Mouse (Mus musculus) ZHBTc4 (cell line): Measurements from ENCODE around the gene Pkn2.

Experiments
- DNase-seq: peaks from one replicate; pipeline ENCODE4 v3.0.0-alpha.2; 2011; ENCODE audit warnings: low read depth, low spot score

Gene Pkn2

DNA sequence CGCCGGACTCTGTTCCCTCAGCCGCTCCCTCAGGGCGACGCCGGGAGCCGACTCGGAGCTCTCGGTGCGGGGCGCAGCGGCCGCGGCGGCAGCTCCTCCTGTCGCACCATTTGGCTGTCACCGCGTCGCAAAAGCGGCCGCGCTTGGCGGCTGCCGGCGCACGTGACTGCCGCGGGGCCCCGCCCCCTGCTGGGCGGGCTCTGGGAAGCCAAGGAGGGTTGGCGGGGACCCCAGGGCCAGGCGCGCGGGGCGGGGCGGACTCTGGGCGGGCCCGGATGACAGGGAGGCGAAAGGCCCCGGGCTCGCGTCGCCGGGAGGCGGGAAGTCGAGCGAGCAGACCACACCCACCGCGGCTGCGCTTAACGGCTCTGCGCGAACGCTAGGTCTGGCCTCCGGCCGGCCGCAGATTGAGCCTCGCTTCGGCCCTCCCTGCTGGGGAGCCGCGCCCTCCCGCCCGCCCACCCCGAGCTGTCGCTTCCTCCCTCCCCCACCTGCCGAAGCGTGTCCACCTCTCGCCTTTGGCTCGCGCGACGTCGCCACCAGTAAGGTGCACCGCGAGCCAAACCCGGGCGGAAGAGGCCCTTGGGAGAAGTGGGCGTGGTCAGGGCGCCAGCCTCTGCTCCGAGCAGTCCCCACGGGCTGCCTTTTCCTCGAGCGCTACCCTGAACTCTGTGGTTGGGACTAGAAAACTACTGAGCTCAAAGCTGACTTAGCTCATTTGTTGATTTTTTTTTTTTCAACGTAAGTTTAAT, at the start of gene Pkn2:
Gene Pkn2 (minus strand): TSS at position 133 of the 752 bp plus-strand sequence.
- DNase-seq = peak; percentile 99

- DNase-seq = peak; percentile 95
These were observed 48.1 kb upstream of the Pkn2 start for GRCm38 (mm10) chr3:142929906-142930305.

DNA sequence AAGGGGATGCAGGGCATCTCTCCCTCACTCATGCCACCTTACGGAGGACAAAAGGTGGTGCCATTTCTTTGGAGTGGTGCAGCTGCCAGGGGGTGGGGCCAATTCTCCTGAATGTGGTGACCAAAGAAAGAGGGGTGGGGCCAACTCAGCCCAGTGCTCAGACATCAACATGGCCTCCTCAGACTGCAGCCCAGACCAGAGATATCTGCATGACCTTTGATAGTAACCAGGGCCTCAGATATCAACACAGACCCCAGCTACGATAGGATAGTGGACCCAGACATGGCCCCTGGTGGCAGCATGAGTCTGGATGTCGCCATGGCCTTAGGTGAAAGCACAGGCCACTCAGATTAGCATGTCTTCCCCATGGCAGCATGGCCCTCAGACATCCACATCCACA, 45.5 kb upstream of the Pkn2 start:
- no peak for DNase-seq

GRCm38 (mm10) chr3:142924831-142925348, 43.1 kb upstream of the Pkn2 start:
- no peak for DNase-seq

DNA sequence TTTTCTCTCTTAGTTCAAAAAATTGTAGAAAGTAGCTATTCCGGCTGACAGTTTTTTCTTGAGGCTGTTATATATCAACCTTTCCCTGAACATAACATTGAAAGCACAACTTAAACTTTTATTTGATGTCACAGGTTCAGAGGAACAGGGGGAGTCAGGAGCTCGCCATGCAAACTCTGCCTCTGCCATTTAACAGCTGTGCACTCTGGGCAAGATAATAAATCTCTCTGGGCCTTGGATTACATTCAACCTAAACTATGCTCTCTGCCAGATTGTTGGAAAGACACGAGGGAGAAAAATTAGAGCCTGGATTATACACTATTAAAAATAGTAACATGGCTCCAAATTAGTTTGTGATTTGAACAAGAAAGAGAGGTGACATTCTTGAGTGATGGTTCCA, 37.3 kb upstream of the Pkn2 start:
- DNase-seq = no peak

- DNase-seq = no peak
These were observed 36.1 kb upstream of the Pkn2 start for GRCm38 (mm10) chr3:142917760-142918439.

DNA sequence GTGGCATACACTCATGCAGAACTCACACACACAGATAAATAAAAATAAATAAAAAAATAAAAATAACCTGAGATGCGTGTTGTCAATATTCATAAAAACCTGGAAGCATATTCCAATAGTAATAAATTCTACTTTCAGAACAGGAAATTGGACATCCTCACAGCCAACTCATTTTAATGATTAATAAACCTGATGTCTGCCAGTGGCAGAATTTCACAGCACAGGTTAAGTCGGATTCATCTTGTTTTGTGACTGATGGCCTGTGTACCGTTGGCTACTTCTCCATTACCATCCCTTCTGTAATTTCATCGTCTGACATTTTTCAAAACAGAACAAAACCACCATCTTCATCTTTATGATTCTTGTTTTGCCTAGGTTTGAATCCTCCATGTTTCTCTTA, 35.4 kb upstream of the Pkn2 start:
- DNase-seq = no peak

DNA sequence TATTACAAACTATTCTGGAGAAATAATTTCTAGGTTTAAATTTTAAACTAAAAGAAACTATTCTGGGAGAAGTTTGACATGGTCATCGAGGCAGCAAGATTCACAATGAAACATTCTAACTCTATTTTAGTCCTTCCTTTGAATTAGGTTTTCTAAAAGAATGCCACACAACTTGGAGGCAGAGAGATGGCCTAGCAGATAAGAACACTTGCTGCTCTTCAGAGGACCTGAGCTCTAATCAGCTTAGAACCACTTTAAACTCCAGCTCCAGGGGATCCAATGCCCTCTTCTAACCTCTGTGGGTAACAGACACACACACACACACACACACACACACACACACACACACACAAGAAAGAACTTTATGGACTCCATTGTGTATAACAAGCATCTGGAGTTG, 31.5 kb upstream of the Pkn2 start:
- no peak for DNase-seq

GRCm38 (mm10) chr3:142899683-142900082, 17.9 kb upstream of the Pkn2 start:
- peak; percentile 29 for DNase-seq

- peak; percentile 62 for DNase-seq
These were observed 17.2 kb upstream of the Pkn2 start for GRCm38 (mm10) chr3:142898949-142899396.

DNA sequence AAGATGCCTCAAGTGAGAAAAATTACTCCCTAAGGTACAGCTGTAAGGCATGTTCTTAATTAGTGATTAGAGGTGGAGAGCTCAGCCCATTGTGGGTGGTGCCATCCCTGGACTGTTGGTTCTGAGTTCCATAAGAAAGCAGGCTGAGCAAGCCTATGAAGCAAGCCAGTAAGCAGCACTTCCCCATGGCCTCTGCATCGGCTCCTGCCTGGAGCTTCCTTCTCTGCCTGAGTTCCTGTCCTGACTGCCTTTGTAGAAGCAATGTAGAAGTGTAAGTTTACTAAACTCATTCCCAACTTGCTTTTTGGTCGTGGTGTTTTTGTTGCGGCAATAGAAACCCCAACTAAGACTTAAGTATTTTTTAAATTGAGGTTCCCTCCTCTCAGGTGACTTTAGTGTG, 8.6 kb upstream of the Pkn2 start:
- DNase-seq = no peak

DNA sequence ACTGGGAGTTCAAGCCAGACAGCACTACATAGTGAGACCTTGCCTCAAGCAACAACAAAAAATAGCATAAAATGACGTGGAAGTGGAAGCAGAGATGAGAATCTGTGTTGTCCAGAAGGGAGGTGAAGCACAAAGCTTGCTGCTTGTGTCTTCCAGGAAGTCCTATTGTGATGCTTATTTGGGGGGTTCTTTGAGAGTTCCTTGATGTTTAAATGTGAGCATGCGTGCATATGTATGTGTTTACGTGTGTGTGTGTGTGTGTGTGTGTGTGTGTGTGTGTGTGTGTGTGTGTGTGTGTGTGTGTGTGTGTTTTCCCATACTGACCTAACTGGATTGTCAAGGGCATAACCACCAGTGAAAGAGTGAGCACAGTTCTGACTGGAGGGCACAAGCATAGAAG, 5.2 kb upstream of the Pkn2 start:
- DNase-seq = peak; percentile 76

GRCm38 (mm10) chr3:142884594-142884993, 2.8 kb upstream of the Pkn2 start:
- no peak for DNase-seq

- no peak for DNase-seq
These were observed 274 bp downstream of the Pkn2 start for GRCm38 (mm10) chr3:142881589-142881871.

GRCm38 (mm10) chr3:142880790-142881588, 815 bp downstream of the Pkn2 start:
- DNase-seq = peak; percentile 75

DNA sequence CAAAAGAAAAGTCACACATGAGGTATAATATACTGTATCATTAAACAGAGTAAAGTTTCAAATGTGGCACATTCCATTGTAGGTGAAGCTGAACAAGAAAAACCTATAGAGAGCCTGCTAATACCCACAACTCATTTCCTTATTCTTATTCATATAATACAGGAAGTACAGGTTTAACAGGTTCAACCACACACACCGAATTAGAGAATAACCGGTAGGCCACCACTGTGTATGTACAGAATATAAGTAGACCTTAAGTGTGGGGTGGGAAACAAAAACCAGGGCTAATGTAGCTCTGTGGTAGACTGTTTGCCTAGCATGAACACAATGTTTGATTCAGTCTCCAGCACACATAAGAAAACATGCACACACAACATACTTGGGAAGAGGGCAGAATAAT, 18.6 kb downstream of the Pkn2 start:
- no peak for DNase-seq

DNA sequence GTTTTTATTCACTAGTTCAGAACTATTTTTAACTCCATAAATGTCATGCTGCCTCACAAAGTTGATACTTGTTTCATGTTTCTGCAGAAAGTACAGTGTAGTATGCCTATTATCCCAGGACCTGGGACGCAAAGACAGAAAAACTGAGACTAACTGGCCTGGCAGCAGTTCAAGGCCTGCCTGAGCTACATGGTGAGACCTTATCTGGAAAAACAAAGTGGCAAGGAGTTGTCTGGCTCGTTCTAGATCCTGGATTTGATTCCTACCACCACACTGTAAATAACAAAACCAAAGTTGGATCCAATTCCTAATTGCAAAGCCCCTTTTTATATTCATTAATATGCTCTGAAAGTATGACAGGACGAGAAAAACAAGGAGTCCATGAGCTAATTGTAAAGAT, 25.0 kb downstream of the Pkn2 start:
- no peak for DNase-seq

- DNase-seq = peak; percentile 3
These were observed 25.8 kb downstream of the Pkn2 start for GRCm38 (mm10) chr3:142855961-142856472.

- DNase-seq = no peak
These were observed 28.9 kb downstream of the Pkn2 start for GRCm38 (mm10) chr3:142852911-142853310.

- no peak for DNase-seq
These were observed 30.2 kb downstream of the Pkn2 start for GRCm38 (mm10) chr3:142851631-142852030.

- DNase-seq = peak; percentile 52
These were observed 41.8 kb downstream of the Pkn2 start for GRCm38 (mm10) chr3:142839961-142840360.

GRCm38 (mm10) chr3:142834761-142835160, 47.0 kb downstream of the Pkn2 start:
- DNase-seq = no peak
